Mouse (Mus musculus) midbrain, embryonic 10.5 days (tissue): ENCODE measurements around the gene Trim62. TPM values are rescaled to one million over a fixed set of nuclear protein-coding genes. Genes with fewer than 3 reads are reported as not detected.
A peak's percentile ranks its signal among the peaks of the same experiment; 100 is the strongest.

ENCODE experiments used
- DNase-seq: peaks from one replicate; pipeline ENCODE4 v3.0.0-alpha.2; 2017; ENCODE audit warnings: low spot score
- H3K27ac ChIP-seq: fragments of 300-500 bp; sonication (generic); replicated peaks from 2 replicates; pipeline ENCODE4 v1.5.1; 2016; ENCODE audit warnings: mild to moderate bottlenecking
- H3K27me3 ChIP-seq: fragments of 300-500 bp; sonication (generic); 2 replicates; pipeline ENCODE4 v1.6.1; 2016; ENCODE audit warnings: low read depth, mild to moderate bottlenecking; ENCODE audit not compliant: poor library complexity, severe bottlenecking
- H3K36me3 ChIP-seq: fragments of 300-500 bp; sonication (generic); 2 replicates; pipeline ENCODE4 v1.6.1; 2016; ENCODE audit warnings: mild to moderate bottlenecking, moderate library complexity
- H3K4me1 ChIP-seq: fragments of 300-500 bp; sonication (generic); 2 replicates; pipeline ENCODE4 v1.6.1; 2016
- H3K4me3 ChIP-seq: fragments of 300-500 bp; sonication (generic); 2 replicates; pipeline ENCODE4 v1.5.1; 2016; ENCODE audit warnings: mild to moderate bottlenecking, moderate library complexity
- H3K9me3 ChIP-seq: fragments of 300-500 bp; sonication (generic); replicated peaks from 2 replicates; pipeline ENCODE4 v1.6.1; 2016; ENCODE audit warnings: mild to moderate bottlenecking
- WGBS: fragments of 180-500 bp; shearing (Covaris S2); methylation state at CpG from one replicate; pipeline ENCODE4 v1.1.7; 2016; 5-methylcytosine and 5-hydroxymethylcytosine counted together
- polyA plus RNA-seq: library from polyadenylated mRNA; unstranded; fragments of >200 nt; fragmentation: Nextera tagmentation; extraction: Ambion mirVana; gene quantifications from 2 replicates; pipeline ENCODE4 v1.2.1, GENCODE M21; 2016

Gene Trim62
- polyA plus RNA-seq, 1 experiment from 2014 or later: 7.6 TPM

- H3K4me3 ChIP-seq: no peak overlapping the region
- no peak for DNase-seq
- H3K27ac ChIP-seq: no peak overlapping the region
- 78% methylated on average over 3 of the region's 3 CpGs for WGBS
- H3K27me3 ChIP-seq: peaks cover 15% of the 10 kb centered on the region; the same call in 1 of the 2 replicates
- no peaks in the 10 kb centered on the region for H3K4me1 ChIP-seq
- no peaks in the 10 kb centered on the region for H3K36me3 ChIP-seq
- H3K9me3 ChIP-seq: no peaks in the 10 kb centered on the region
Observed at GRCm38 (mm10) chr4:128918187-128918586, 34.8 kb downstream of the Trim62 start.

DNA sequence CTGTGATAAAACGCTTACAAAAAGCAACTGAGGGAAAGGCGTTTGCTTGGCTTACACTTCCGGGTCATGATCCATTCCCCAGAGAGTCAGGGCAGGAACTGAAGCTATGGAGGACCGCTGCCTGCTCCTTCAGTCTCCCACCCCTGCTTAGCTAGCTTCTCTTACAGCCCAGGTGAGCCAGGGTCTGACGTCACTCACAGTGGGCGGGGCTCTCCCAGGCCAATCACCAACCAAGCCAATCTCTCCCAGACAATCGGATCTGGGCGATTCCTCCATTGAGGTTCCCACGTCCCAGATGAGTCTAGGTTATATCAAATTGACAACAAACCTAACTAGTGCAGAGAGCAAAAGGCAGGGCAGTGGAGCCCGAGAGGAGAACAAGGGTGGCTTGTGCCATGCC is 35.7 kb downstream of the Trim62 start:
- no peak for DNase-seq
- no peaks in the 10 kb centered on the region for H3K36me3 ChIP-seq
- H3K9me3 ChIP-seq: no peaks in the 10 kb centered on the region
- H3K4me3 ChIP-seq: no peak overlapping the region
- H3K27me3 ChIP-seq: peaks cover 24% of the 10 kb centered on the region; the same call in 1 of the 2 replicates
- WGBS: 30% methylated on average over 10 of the region's 10 CpGs
- no peak overlapping the region for H3K27ac ChIP-seq
- no peaks in the 10 kb centered on the region for H3K4me1 ChIP-seq

DNA sequence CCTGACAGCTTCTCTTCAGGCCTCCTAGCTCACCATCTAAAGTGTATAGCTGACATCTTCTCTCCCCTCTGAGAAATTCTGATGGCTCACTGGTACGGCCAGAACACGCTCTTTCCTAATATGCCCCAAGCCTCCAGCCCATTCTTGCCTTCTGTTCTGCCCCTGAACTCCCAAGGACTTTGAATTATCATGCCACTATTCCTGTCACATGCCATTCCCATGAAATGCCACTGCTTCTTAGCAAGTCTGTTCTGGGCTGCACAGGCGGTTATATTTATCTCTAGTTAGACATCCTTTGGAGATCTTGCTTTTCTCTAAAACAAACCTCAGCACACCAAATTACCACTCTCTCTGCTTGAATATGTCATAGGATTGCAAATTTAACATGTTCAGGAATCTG is 40.2 kb downstream of the Trim62 start:
- H3K27ac ChIP-seq: no peak overlapping the region
- H3K27me3 ChIP-seq: peaks cover 43% of the 10 kb centered on the region; the same call in 1 of the 2 replicates
- no peak for DNase-seq
- no peaks in the 10 kb centered on the region for H3K9me3 ChIP-seq
- H3K36me3 ChIP-seq: no peaks in the 10 kb centered on the region
- no peak overlapping the region for H3K4me3 ChIP-seq
- WGBS: 93% methylated on average over 3 of the region's 3 CpGs
- H3K4me1 ChIP-seq: peaks cover 12% of the 10 kb centered on the region

- Histone ChIP-seq H3K4me3 (peak overlapping the region; percentile 57), H3K9me3 (no peaks in the 10 kb centered on the region), H3K4me1 (peaks cover 12% of the 10 kb centered on the region), H3K36me3 (no peaks in the 10 kb centered on the region), H3K27me3 (peaks cover 43% of the 10 kb centered on the region; the same call in 1 of the 2 replicates), H3K27ac (peak overlapping the region; percentile 79)
- DNase-seq: peak; percentile 89
- 15% methylated on average over 36 of the region's 36 CpGs for WGBS
Observed at GRCm38 (mm10) chr4:128924841-128925606, 41.6 kb downstream of the Trim62 start.

DNA sequence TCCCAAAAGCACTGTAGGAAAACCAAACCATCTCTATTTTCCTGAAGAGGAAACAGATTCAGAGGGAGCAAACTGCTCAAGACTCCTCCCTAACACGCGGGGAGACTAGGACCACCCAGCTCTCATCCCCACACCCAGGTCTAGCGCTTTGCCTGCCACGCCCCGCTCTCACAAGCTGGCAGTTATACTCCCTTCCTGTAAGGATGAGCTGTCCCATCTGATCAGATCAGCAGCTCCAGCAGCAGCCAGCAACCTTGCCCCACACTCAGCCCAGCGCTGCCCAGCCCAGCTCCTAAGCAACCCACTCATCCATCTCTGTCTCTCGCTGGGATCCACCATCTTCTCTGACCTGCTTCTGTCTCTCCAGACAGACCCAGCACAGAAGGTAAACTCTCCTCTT is 49.4 kb downstream of the Trim62 start:
- 81% methylated on average over 7 of the region's 7 CpGs for WGBS
- DNase-seq: no peak
- H3K27me3 ChIP-seq: no peaks in the 10 kb centered on the region; the same call in 1 of the 2 replicates
- no peaks in the 10 kb centered on the region for H3K36me3 ChIP-seq
- no peak overlapping the region for H3K4me3 ChIP-seq
- no peaks in the 10 kb centered on the region for H3K4me1 ChIP-seq
- H3K9me3 ChIP-seq: no peaks in the 10 kb centered on the region
- H3K27ac ChIP-seq: no peak overlapping the region

GRCm38 (mm10) chr4:128935595-128935994 is 52.2 kb downstream of the Trim62 start:
- no peak for DNase-seq
- Histone ChIP-seq H3K9me3 (no peaks in the 10 kb centered on the region), H3K27me3 (no peaks in the 10 kb centered on the region), H3K36me3 (no peaks in the 10 kb centered on the region), H3K4me3 (no peak overlapping the region), H3K27ac (no peak overlapping the region), H3K4me1 (no peaks in the 10 kb centered on the region)
- 70% methylated on average over 5 of the region's 5 CpGs for WGBS

GRCm38 (mm10) chr4:128942346-128942745 is 59.0 kb downstream of the Trim62 start:
- Histone ChIP-seq H3K27me3 (no peaks in the 10 kb centered on the region), H3K36me3 (no peaks in the 10 kb centered on the region), H3K9me3 (no peaks in the 10 kb centered on the region), H3K4me3 (no peak overlapping the region), H3K4me1 (peaks cover 14% of the 10 kb centered on the region), H3K27ac (no peak overlapping the region)
- DNase-seq: no peak
- WGBS: 65% methylated on average over 3 of the region's 3 CpGs

DNA sequence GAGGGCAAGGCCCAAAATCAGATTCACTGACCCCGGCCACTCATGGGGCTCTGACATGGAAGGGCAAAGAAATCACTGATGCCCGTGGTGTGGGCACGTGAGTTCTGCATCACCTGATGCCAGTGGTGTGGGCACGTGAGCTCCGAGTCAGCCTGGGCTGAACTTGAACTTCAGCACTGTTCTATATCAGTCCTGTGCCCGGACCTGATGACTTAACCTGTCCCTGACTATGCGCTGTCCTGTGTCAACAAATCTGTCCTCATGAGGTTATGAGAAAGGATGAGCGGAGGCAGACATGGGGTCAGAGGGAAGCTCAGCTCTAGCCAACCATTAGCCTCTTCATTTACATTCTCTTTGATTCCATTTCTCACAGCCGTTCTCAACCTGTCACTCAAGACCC is 63.4 kb downstream of the Trim62 start:
- 82% methylated on average over 9 of the region's 9 CpGs for WGBS
- peaks cover 18% of the 10 kb centered on the region for H3K4me1 ChIP-seq
- no peaks in the 10 kb centered on the region for H3K9me3 ChIP-seq
- no peaks in the 10 kb centered on the region for H3K27me3 ChIP-seq
- H3K4me3 ChIP-seq: no peak overlapping the region
- H3K36me3 ChIP-seq: no peaks in the 10 kb centered on the region
- no peak for DNase-seq
- no peak overlapping the region for H3K27ac ChIP-seq

DNA sequence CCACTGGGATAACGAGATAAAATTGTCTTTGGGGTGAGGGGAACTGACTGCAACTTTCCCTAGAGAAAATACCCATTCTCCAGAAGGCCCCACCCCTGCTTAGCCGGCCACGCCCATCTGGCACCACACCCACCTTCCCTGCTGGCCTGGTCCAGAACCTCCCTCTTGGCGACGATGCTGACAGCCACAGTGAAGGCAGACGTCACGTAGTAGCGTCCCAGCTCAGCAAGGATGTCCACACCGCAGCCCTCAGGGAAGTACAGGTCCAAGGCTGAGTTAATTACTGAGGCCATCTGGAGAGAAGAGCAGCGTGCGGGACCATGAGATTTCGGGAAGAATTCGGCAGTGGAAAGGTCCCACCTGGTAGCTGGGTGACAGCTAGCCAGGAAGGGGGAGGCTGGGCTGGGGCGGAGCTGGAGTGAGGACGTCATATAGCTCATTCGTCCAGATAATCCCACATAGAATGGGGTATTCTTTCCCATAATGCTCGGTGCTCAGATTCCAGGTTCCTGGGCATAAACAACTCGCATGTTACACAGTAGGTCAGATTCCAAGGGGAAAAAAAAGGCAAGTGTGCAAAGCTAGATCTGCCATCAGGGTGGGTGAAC is 64.0 kb downstream of the Trim62 start:
- no peaks in the 10 kb centered on the region for H3K36me3 ChIP-seq
- H3K27me3 ChIP-seq: no peaks in the 10 kb centered on the region
- H3K4me3 ChIP-seq: no peak overlapping the region
- H3K4me1 ChIP-seq: peaks cover 18% of the 10 kb centered on the region
- no peak for DNase-seq
- no peak overlapping the region for H3K27ac ChIP-seq
- WGBS: 19% methylated on average over 18 of the region's 18 CpGs
- H3K9me3 ChIP-seq: no peaks in the 10 kb centered on the region

DNA sequence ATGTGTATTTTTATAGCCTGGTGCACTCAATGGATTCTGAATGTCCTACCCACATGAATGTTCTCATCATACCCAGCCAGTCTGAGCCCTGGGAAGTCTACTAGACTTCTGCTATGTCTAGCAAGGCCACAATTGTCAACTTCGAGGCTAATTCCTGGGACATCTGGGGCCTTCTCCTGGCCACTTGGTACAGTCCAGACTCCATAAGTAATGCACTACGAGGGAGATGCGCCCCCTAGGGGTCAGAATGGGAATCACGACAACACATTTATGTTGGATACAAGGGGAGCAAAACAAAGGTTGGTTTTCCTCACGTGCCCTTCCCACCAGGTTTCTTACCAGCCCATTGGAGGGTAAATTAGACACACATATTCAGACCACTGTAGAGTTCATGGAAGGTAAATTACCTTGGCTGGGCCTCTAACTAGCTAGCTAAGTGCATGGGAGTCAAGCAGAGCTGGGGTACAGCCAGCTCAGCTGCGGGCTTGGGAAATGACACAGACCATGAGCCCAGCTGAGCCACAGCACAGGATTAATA is 64.8 kb downstream of the Trim62 start:
- H3K4me3 ChIP-seq: no peak overlapping the region
- peaks cover 18% of the 10 kb centered on the region for H3K4me1 ChIP-seq
- H3K36me3 ChIP-seq: no peaks in the 10 kb centered on the region
- peak; percentile 61 for DNase-seq
- H3K9me3 ChIP-seq: no peaks in the 10 kb centered on the region
- no peaks in the 10 kb centered on the region for H3K27me3 ChIP-seq
- 28% methylated on average over 6 of the region's 6 CpGs for WGBS
- no peak overlapping the region for H3K27ac ChIP-seq

DNA sequence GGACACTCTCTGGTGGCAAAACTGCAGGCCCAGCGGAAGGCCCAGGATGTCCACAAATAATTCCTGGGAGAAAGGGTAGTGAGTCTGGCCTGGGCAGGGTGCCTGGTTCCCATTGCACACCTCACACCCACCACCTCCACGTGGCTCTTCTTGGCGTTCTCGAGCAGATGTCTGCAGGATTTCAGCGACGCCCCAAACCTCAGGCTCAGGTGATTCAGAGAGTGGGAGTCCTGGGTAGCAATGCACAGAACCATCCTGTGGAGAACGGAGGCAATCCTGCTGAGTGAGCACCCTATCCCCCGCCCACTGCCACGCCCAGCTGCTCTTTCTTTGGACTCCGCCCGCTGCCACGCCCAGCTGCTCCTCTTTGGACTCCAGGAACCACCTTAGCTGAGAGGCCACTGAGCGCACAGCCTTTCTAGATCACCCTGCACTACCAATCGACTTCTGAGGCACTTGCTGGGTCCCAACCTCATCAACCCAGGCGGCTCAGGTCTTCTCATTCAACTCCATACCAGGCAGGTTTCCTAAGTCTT is 66.2 kb downstream of the Trim62 start:
- H3K4me1 ChIP-seq: peaks cover 24% of the 10 kb centered on the region
- H3K4me3 ChIP-seq: no peak overlapping the region
- no peaks in the 10 kb centered on the region for H3K9me3 ChIP-seq
- H3K27me3 ChIP-seq: no peaks in the 10 kb centered on the region
- H3K36me3 ChIP-seq: no peaks in the 10 kb centered on the region
- WGBS: 44% methylated on average over 15 of the region's 15 CpGs
- DNase-seq: no peak
- H3K27ac ChIP-seq: no peak overlapping the region

GRCm38 (mm10) chr4:128950461-128950860 is 67.1 kb downstream of the Trim62 start:
- WGBS: 83% methylated on average over 5 of the region's 5 CpGs
- no peak overlapping the region for H3K27ac ChIP-seq
- no peak for DNase-seq

GRCm38 (mm10) chr4:128953851-128954250 is 70.5 kb downstream of the Trim62 start:
- no peaks in the 10 kb centered on the region for H3K27me3 ChIP-seq
- no peaks in the 10 kb centered on the region for H3K9me3 ChIP-seq
- H3K36me3 ChIP-seq: no peaks in the 10 kb centered on the region
- no peak for DNase-seq
- 81% methylated on average over 5 of the region's 5 CpGs for WGBS
- no peak overlapping the region for H3K27ac ChIP-seq
- no peak overlapping the region for H3K4me3 ChIP-seq
- peaks cover 28% of the 10 kb centered on the region for H3K4me1 ChIP-seq

More at GRCm38 (mm10) chr4:128950461-128950860, 67.1 kb downstream of the Trim62 start:
- no peaks in the 10 kb centered on the region for H3K36me3 ChIP-seq
- H3K27me3 ChIP-seq: no peaks in the 10 kb centered on the region
- H3K4me1 ChIP-seq: peaks cover 33% of the 10 kb centered on the region
- no peaks in the 10 kb centered on the region for H3K9me3 ChIP-seq
- H3K4me3 ChIP-seq: no peak overlapping the region
